Mouse (Mus musculus): ENCODE data around the gene Tubd1.

DNA sequence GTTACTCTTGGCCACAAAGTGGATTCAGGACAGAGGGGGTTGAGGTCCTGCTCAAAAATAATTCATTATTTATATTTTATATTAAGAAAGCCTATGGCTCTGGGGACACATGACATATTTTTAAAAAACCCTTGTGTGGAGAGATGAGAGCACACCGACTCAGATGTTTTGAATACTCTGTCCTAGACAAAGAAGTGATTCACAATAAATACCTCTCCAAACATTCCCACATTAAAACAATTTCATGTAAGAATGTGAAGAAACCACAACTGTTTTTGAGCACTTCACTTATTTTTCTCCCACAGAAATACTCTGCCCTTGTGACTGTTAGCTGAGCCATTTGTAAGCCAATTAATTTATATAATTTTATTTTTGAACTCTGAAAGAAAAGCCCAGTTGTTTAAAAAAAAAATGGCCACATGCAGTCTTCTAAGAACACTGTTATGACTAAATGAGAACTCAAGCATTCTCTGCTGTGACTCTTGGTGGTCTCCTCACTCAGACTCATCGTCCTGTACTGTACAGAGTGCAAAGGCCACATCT is 63.1 kb downstream of the Tubd1 start:
- TF ChIP-seq CTCF (IDR thresholded peaks at IDR 0.05; ENCODE audit: low read depth) = no peak
- no peak for TF ChIP-seq EP300 (IDR thresholded peaks at IDR 0.05; ENCODE audit: low read depth)

Measured in heart, postnatal 0 days (tissue).